Mouse (Mus musculus) CD4-positive helper T cell, adult 2 months (primary cell): ENCODE data around the gene Magi2.

Source experiments
- DNase-seq: peaks from one replicate; pipeline ENCODE4 v3.0.0-alpha.2; 2012; ENCODE audit warnings: low read depth, missing footprints, low spot score

The Magi2 gene

GRCm38 (mm10) chr5:19745916-19746315 is 519.1 kb downstream of the Magi2 start:
- no peak for DNase-seq

DNA sequence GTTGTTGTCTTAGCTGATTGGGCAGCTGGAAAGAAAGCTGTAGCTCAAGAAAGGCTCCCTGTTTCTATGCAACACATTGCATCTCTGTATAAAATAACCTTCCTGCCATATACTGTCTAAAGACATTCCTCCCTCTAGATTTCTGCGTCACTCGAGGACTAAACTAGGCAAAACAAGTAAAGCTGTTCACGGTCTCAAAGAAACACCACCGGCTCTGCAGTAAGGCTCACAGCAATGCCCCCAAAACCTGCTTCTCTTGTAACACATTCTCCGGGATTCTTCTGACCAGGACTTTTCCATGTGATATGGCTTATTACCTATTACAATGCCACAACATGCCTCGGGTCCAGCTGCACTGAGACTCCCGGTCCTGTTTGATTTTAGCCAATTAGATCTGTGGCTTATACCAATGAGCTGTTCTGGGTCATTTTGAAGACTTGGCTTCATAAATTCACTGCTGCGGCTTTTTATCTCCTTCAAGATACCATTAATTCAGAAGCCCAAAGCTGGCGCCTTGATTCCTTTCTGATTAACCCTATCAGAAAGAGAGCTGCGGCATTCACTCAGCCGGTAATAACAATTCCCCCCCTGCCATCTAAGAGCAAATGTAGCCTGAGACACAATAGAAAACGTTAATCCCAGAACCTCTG is 520.2 kb downstream of the Magi2 start:
- DNase-seq: no peak

GRCm38 (mm10) chr5:19747631-19748030 is 520.8 kb downstream of the Magi2 start:
- no peak for DNase-seq

GRCm38 (mm10) chr5:19779224-19779623 is 552.4 kb downstream of the Magi2 start:
- no peak for DNase-seq

- no peak for DNase-seq
These were observed 553.2 kb downstream of the Magi2 start for GRCm38 (mm10) chr5:19780076-19780475.

GRCm38 (mm10) chr5:19785320-19785719 is 558.5 kb downstream of the Magi2 start:
- no peak for DNase-seq

GRCm38 (mm10) chr5:19787522-19788144 is 560.8 kb downstream of the Magi2 start:
- no peak for DNase-seq

DNA sequence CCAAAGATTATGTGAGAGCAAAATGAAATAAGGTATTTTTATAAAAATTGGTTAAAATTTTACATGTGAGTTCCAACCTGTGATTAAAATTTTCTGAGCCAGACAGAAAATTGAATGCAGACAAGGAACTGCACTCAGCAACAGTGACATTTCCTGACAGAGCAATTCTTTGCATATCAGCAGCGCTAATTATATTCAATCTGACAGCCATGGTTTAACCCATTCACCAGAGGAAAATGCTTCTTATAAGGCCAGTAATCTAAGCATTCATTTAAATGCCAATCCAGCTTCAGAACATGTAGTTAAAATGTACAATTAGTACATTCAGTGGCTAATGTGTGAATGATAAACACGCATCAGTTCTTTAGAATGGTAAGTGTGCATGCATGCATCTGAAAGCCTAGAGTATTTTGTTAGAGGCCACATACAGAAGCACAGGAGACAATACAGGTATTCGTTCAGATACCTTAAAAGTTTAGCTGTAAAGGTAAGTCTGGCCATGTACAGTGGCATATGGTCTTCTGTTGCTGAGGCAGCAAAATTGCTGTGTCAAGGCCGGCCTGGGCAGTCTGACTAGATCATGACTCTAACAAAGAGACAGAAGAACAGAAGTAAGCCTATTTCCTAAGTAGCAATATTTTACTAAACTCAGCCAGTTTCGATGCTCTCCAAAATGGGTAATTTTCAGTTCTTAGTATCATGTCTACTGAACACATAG is 576.4 kb downstream of the Magi2 start:
- DNase-seq: no peak

DNA sequence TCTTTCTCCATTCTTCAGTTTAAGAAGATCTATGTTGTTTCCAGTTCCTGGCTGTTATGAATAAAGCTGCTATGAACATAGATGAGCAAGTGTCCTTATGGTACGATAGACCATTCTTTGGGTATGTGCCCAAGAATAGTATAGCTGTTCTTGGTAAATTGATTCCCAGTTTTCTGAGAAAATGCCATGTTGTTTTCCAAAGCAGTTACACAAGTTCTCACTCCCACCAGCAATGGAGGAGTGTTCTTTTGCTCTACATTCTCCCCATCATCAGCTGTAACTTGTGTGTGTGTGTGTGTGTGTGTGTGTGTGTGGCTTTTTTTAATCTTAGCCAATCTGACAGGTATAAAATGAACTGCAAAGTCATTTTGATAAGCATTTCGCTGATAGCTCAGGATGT is 595.7 kb downstream of the Magi2 start:
- DNase-seq: no peak

DNA sequence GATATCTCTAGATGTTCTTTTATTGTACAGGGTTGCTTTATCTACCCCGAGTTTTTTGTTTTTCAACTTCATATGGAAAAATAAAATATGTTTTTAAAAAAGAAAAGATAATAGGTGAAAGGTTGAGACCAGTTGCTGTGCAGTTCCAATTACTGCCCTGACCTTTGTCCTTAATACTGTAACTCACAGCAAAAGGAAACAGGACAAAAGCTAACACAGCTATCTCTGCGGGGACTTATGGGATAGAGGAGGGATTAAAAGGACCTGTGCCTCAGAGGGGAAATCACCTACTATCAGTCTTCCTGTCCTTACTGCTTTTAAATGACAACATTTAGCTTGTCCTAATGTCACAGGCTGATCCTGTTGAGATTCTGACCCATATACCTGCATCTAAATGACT is 599.1 kb downstream of the Magi2 start:
- no peak for DNase-seq

- DNase-seq: no peak
These were observed 602.5 kb downstream of the Magi2 start for GRCm38 (mm10) chr5:19829341-19829740.

GRCm38 (mm10) chr5:19862854-19863253 is 636.0 kb downstream of the Magi2 start:
- DNase-seq: no peak

DNA sequence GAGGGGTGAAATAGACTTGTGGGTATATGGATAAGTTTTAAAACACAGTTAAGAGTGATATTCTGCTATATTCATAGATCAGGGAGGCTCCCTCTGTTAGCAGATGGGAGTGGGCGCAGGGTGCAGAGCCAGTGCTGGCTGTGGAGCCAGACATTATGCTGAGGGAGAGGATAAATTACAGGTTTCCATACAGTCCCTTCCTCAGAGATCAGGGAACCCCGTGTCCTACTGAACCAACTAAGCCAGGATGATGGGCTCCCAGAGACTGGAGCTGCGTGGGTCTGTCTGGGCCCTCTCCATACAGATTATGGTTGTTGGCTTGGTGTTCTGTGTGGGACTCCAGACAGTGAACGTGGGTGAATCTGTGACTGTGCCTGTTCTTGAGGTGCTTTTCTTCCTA is 643.6 kb downstream of the Magi2 start:
- no peak for DNase-seq

DNA sequence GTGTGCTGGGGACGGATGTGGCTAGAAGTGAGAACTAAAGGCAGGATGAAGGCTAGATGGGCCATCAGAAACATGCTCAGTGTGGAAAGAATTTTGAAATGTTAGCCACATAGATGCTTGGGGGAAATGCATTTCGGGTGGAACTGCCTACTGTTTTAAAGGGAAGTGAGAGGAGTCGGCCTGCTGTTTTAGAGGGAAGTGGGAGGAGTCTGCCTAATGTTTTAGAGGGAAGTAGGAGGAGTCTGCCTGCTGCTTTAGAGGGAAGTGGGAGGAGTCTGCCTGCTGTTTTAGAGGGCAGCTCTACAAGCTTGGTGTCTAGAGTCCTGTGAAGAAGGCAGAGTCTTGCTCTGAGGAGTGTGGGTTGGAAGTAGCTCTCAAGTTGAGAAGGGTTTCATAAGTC is 664.9 kb downstream of the Magi2 start:
- no peak for DNase-seq

DNA sequence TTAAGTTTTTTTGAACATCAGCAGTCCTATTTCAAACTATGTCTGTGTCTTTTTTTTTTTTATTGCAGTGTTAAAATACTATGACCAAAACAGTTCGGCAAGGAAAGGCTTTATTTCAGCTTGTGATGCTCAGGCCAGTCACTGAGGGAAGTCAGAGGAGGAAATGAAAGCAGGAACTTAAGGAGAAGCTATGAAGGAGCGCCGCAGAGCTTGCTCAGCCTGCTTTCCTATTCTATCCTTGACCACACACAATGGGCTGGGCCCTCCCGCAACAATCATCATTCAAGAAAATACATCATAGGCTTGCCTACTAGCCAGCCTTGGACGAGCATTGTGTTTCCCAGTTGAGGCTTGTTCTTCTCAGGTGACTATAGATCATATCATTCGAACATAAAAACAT is 669.1 kb downstream of the Magi2 start:
- DNase-seq: no peak

DNA sequence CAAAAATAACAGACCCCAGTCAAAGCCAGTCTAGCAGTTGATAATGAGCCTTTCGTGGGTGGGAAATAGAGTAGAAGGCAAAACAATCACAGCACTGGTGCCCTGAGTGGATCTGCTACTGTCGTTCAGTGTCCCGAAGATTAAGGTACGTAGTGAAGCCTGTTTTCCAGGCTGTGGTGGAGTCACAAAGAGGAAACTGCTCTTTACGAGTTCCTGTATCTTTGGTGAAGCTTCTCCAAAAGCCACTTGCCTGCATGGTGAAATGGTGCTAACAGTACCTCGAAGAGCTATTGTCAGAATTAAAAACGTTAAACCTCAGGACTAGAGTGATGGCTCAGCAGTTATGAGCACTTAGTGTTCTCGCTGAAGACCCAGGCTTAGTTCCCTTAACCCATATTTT is 674.8 kb downstream of the Magi2 start:
- no peak for DNase-seq

- DNase-seq: no peak
These were observed 679.8 kb downstream of the Magi2 start for GRCm38 (mm10) chr5:19906636-19907035.

DNA sequence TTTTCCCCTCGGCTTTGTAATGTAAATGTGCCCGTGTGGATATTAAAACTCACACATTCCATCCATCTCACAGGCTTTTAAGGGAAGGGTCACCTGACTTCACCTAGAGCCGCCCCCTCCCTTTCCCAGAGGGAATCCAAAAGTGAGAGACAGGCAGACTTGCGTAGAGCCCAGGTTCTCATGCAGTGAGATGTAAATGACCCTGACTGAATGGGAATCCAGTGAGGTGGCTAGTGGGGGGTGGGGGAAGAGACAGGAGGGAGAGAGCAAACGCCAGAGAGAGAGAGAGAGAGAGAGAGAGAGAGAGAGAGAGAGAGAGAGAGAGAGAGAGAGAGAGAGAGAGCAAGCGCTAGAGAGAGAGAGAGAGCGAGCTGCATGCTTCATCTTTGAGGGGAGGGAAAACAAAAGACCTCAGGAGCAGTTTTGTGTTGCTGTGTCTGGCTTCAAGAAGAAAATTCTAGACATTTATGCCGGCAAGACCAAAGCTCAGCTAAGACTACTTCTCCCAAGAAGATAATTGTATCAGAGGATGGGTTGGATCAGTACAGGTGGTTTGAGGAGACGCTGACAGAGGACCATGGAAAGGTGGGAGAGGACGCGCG is 680.6 kb downstream of the Magi2 start:
- no peak for DNase-seq

DNA sequence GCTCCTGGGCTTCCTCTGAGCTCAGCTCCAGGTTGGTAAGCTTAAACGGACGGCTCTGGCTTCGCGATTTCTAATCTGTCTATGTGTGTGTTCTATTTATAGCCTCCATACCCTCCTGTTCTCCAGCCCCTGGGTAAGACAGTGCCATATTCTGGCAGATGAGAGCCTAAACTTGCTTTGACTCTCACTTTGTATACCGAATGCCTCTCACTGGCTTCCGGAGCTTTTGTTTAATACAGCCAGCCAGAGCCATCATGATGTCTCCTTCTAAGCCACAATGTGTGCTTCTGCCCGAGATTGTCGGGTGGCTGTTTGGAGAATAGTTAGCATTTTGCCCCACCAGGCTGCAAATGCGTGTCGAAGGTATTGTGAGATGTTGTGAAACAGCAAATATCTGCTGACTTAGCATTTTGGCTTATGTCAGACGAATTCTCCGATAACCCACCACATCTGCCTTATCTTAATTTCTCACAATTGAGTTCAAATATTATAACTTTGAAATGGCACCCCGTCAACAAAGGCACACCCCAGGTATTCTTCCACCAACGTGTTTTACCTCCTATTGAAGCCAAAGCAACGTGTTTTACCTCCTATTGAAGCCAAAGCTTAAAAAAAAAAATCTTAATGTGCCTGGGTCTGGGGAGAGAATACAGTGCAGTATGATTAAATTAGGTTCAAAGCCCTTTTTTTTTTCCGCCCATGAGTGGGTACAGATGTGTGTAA is 681.3 kb downstream of the Magi2 start:
- no peak for DNase-seq

DNA sequence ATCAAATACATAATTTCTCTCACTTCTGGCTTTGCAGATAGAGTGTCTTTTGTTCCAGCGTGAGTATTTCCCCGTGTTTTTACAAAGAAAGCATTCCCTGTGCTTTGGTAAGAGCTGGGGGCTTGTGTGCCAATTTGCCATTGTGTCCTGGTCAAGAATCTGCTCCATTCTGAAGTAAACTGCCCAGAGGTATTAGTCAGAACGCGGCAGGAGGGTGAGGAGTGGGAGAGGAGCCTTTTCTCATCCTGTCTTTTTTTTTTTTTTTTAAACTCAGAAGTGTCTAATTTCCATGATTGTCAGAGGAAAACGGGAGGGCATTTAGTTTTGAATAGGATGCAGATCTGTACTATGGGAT is 681.8 kb downstream of the Magi2 start:
- no peak for DNase-seq

- no peak for DNase-seq
These were observed 682.2 kb downstream of the Magi2 start for GRCm38 (mm10) chr5:19909071-19909470.

- DNase-seq: no peak
These were observed 682.8 kb downstream of the Magi2 start for GRCm38 (mm10) chr5:19909664-19910063.
